Mouse (Mus musculus): ENCODE data around the gene Cgrrf1. TPM values are rescaled to one million over a fixed set of nuclear protein-coding genes. Genes with fewer than 3 reads are reported as not detected.

Cgrrf1 gene
- polyA plus RNA-seq, 1 experiment from 2014 or later: 20.3 TPM

DNA sequence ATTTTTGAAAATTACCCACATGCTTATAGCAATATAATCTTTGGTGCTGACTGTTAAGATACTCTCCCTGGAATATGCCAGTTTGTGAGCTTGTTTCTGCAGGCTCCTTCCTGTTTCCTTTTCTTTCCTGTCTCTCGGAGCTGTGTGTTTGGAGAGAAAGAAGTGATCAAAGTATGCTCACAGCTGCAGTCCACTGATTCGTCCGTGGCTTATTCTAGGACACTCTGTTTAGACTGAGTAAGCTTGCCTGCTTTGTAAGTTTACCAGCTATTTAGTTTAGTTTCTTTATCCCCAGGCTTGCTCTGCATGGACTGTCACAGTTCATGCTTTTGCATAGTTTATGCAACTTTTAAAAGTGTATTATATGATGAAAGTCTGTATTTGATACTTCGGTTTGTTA is 7.4 kb downstream of the Cgrrf1 start:
- Histone ChIP-seq H3K4me2 (ENCODE audit: low read length) (no peak overlapping the region), H3K4me1 (ENCODE audit: control insufficient read depth, insufficient read depth, low read length) (no peaks in the 10 kb centered on the region), H3K27me3 (replicated peaks; ENCODE audit: control insufficient read depth, insufficient read depth, low read length) (no peaks in the 10 kb centered on the region), H3K9ac (ENCODE audit: low read length) (no peak overlapping the region), H3K9me3 (replicated peaks; ENCODE audit: control insufficient read depth, low read length) (no peaks in the 10 kb centered on the region), H3K36me3 (ENCODE audit: control insufficient read depth, insufficient read depth, low read length) (peaks cover 21% of the 10 kb centered on the region), H3K4me3 (ENCODE audit: low read depth, low read length) (no peak overlapping the region), H3K27ac (ENCODE audit: low read depth, low read length) (no peak overlapping the region)
- DNase-seq (ENCODE audit: low spot score) (no peak), ATAC-seq (no peak)
- 71% methylated on average over 4 of the region's 4 CpGs for WGBS

DNA sequence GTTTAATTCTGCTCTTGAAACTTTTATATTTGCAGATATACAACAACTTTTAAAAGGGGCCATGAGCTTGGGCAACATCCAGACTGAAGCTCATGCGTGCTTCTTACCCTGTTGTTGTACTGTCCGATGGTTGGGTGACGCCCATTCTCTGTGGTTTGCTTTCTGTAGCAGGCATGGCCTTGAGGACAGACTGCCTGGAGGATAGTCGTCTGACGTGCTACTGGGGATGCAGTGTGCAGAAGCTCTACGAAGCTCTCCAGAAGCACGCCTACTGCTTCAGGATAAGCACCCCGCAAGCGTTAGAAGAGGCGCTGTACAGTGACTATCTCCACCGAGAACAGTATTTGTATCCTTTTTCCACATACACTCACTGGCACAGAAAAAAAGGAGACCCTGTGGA is 13.8 kb downstream of the Cgrrf1 start:
- no peaks in the 10 kb centered on the region for H3K4me1 ChIP-seq (ENCODE audit: control insufficient read depth, insufficient read depth, low read length)
- ATAC-seq (no peak), DNase-seq (ENCODE audit: low spot score) (no peak)
- no peak overlapping the region for H3K4me3 ChIP-seq (ENCODE audit: low read depth, low read length)
- H3K27ac ChIP-seq (ENCODE audit: low read depth, low read length): no peak overlapping the region
- H3K9me3 ChIP-seq (replicated peaks; ENCODE audit: control insufficient read depth, low read length): no peaks in the 10 kb centered on the region
- H3K9ac ChIP-seq (ENCODE audit: low read length): no peak overlapping the region
- no peak overlapping the region for H3K4me2 ChIP-seq (ENCODE audit: low read length)
- peaks cover 20% of the 10 kb centered on the region for H3K36me3 ChIP-seq (ENCODE audit: control insufficient read depth, insufficient read depth, low read length)
- WGBS: 94% methylated on average over 11 of the region's 11 CpGs
- no peaks in the 10 kb centered on the region for H3K27me3 ChIP-seq (replicated peaks; ENCODE audit: control insufficient read depth, insufficient read depth, low read length)

DNA sequence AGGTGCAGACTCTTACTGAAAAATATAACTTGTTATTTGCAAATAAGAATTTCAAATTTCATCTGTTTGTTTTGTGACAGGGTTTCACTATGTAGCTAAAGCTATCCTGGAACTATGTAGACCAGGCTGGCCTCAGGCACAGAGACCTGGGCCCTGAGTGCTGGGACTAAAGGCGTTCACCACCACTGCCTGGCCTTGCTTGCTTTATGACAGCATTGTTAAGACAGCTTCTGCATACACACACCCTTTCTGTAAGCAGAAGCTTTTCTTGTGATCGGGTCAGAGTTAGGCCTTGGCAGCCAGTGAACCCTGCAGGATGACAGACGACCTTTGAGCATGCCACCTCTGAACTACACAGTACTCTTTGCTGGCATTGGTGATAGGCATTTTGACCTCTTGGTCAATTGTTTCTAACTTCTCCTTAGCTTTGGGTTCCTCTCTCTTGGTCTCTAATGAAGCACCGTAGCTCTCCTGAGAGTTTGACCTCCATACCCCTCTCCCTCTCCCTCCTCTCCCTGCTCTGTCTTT is 16.2 kb downstream of the Cgrrf1 start:
- Histone ChIP-seq H3K27me3 (replicated peaks; ENCODE audit: control insufficient read depth, insufficient read depth, low read length) (no peaks in the 10 kb centered on the region), H3K36me3 (ENCODE audit: control insufficient read depth, insufficient read depth, low read length) (peaks cover 5% of the 10 kb centered on the region; the same call in 1 of the 2 replicates), H3K4me2 (ENCODE audit: low read length) (no peak overlapping the region), H3K4me3 (ENCODE audit: low read depth, low read length) (no peak overlapping the region), H3K9ac (ENCODE audit: low read length) (no peak overlapping the region), H3K4me1 (ENCODE audit: control insufficient read depth, insufficient read depth, low read length) (no peaks in the 10 kb centered on the region), H3K27ac (ENCODE audit: low read depth, low read length) (no peak overlapping the region), H3K9me3 (replicated peaks; ENCODE audit: control insufficient read depth, low read length) (no peaks in the 10 kb centered on the region)
- no peak for ATAC-seq
- WGBS: 87% methylated on average over 4 of the region's 4 CpGs
- DNase-seq (ENCODE audit: low spot score): no peak

DNA sequence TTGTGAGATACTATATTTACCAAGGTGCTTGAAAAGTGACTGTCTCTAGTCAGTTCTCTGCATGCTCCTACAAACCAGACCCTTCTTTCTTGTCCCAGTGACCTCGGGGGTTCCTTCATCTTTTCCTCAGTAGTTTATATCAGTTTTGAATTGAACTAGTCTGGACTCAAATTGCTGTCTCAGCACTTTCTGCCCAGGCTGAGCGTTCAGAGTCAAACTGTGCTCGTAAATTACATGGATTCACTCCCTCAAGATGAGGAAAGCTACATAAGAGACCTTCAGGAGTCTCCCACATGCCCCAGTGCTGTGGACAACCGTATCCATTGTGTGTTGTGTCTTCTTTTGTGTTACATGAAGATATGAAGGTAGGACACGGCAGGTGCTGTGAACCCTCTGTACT is 16.8 kb downstream of the Cgrrf1 start:
- DNase-seq (ENCODE audit: low spot score) (no peak), ATAC-seq (no peak)
- no peaks in the 10 kb centered on the region for H3K27me3 ChIP-seq (replicated peaks; ENCODE audit: control insufficient read depth, insufficient read depth, low read length)
- H3K4me2 ChIP-seq (ENCODE audit: low read length): no peak overlapping the region
- H3K27ac ChIP-seq (ENCODE audit: low read depth, low read length): no peak overlapping the region
- H3K9me3 ChIP-seq (replicated peaks; ENCODE audit: control insufficient read depth, low read length): no peaks in the 10 kb centered on the region
- H3K4me1 ChIP-seq (ENCODE audit: control insufficient read depth, insufficient read depth, low read length): no peaks in the 10 kb centered on the region
- no peak overlapping the region for H3K9ac ChIP-seq (ENCODE audit: low read length)
- H3K36me3 ChIP-seq (ENCODE audit: control insufficient read depth, insufficient read depth, low read length): peaks cover 5% of the 10 kb centered on the region; the same call in 1 of the 2 replicates
- H3K4me3 ChIP-seq (ENCODE audit: low read depth, low read length): no peak overlapping the region
- 89% methylated on average over 5 of the region's 5 CpGs for WGBS

DNA sequence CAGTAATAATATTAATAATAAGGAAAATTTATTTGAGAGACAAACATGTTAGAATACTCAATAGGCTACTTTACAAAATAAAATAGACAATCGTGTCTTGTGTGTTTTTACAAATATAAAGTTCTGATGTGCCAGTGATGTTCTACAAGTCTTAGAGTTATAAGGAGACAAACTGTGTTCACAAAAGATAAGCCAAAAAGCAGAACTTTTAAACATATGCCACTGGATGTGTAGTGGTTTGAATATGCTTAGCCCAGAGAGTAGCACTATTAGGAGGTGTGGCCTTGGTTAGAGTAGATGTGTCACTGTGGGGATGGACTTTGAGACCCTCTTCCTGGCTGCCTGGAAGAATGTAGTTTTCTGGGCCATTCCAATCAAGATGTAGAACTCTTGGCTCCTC is 17.8 kb downstream of the Cgrrf1 start:
- Histone ChIP-seq H3K9me3 (replicated peaks; ENCODE audit: control insufficient read depth, low read length) (no peaks in the 10 kb centered on the region), H3K27me3 (replicated peaks; ENCODE audit: control insufficient read depth, insufficient read depth, low read length) (no peaks in the 10 kb centered on the region), H3K36me3 (ENCODE audit: control insufficient read depth, insufficient read depth, low read length) (peaks cover 5% of the 10 kb centered on the region; the same call in 1 of the 2 replicates), H3K4me3 (ENCODE audit: low read depth, low read length) (no peak overlapping the region), H3K9ac (ENCODE audit: low read length) (no peak overlapping the region), H3K4me1 (ENCODE audit: control insufficient read depth, insufficient read depth, low read length) (no peaks in the 10 kb centered on the region), H3K27ac (ENCODE audit: low read depth, low read length) (no peak overlapping the region), H3K4me2 (ENCODE audit: low read length) (no peak overlapping the region)
- DNase-seq (ENCODE audit: low spot score) (no peak), ATAC-seq (no peak)
- WGBS: 87% methylated on average over 1 of the region's 1 CpGs

DNA sequence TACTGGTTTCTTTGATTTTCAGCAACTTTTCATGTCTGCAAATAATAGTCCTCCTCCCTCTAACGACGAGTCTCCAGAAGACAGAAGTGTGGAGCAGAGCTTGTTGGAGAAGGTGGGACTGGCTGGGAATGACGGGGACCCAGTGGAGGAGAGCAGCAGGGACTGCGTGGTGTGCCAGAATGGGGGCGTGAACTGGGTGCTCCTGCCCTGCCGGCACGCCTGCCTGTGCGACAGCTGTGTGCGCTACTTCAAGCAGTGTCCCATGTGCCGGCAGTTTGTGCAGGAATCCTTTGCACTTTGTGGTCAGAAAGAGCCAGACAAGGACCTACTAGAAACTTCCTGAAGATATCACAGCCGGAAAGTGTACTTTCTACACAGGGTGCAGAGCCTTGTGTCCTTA is 21.8 kb downstream of the Cgrrf1 start:
- Histone ChIP-seq H3K9me3 (replicated peaks; ENCODE audit: control insufficient read depth, low read length) (no peaks in the 10 kb centered on the region), H3K27ac (ENCODE audit: low read depth, low read length) (no peak overlapping the region), H3K4me2 (ENCODE audit: low read length) (no peak overlapping the region), H3K27me3 (replicated peaks; ENCODE audit: control insufficient read depth, insufficient read depth, low read length) (no peaks in the 10 kb centered on the region), H3K9ac (ENCODE audit: low read length) (no peak overlapping the region), H3K4me3 (ENCODE audit: low read depth, low read length) (no peak overlapping the region), H3K4me1 (ENCODE audit: control insufficient read depth, insufficient read depth, low read length) (no peaks in the 10 kb centered on the region), H3K36me3 (ENCODE audit: control insufficient read depth, insufficient read depth, low read length) (no peaks in the 10 kb centered on the region)
- ATAC-seq (no peak), DNase-seq (ENCODE audit: low spot score) (no peak)
- WGBS: 82% methylated on average over 11 of the region's 11 CpGs

DNA sequence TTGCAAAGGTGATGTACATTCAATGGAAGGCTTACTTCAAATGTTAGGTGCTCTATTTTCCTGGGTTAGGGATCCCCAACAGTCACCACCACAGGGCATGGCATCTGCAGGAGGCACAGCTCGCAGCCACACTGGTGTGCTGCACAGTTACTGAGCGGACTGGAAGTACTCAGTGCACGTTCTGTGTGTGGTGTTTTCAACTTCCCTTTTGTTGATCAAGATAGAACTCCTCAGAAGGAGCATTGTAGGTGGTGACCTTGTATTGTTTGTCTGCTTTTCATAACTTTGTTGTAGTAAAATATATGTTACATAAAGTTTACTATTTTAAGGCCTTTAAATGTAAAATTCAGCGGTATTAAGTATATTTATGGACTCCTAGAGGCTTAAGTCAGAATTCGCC is 31.0 kb downstream of the Cgrrf1 start:
- no peak overlapping the region for H3K4me3 ChIP-seq (ENCODE audit: low read depth, low read length)
- WGBS: 89% methylated on average over 5 of the region's 5 CpGs
- H3K4me2 ChIP-seq (ENCODE audit: low read length): no peak overlapping the region
- H3K27me3 ChIP-seq (replicated peaks; ENCODE audit: control insufficient read depth, insufficient read depth, low read length): no peaks in the 10 kb centered on the region
- ATAC-seq (no peak), DNase-seq (ENCODE audit: low spot score) (no peak)
- no peaks in the 10 kb centered on the region for H3K9me3 ChIP-seq (replicated peaks; ENCODE audit: control insufficient read depth, low read length)
- H3K4me1 ChIP-seq (ENCODE audit: control insufficient read depth, insufficient read depth, low read length): no peaks in the 10 kb centered on the region
- H3K36me3 ChIP-seq (ENCODE audit: control insufficient read depth, insufficient read depth, low read length): no peaks in the 10 kb centered on the region
- no peak overlapping the region for H3K9ac ChIP-seq (ENCODE audit: low read length)
- H3K27ac ChIP-seq (ENCODE audit: low read depth, low read length): no peak overlapping the region

DNA sequence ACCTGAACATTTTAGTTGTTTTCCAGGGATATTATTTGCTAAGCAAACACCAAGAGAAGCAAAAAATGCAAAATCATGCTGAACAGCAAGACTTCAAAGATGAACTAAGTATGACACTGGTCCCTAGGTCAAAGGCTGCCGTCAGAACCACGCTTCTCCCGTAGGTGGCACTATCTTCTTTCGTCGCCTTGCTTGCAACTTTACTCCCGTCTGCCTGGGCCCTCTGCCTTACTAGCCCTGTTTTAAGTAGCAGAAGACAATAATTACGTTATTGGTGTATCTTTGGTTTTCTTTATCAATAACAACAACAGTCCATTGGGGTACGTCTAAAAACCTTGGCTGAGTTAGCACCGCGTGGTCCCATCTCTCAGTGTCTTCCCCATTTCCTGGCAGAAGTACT is 49.0 kb downstream of the Cgrrf1 start:
- Histone ChIP-seq H3K9ac (ENCODE audit: low read length) (no peak overlapping the region), H3K4me2 (ENCODE audit: low read length) (peak overlapping the region; percentile 97), H3K27me3 (replicated peaks; ENCODE audit: control insufficient read depth, insufficient read depth, low read length) (no peaks in the 10 kb centered on the region), H3K9me3 (replicated peaks; ENCODE audit: control insufficient read depth, low read length) (no peaks in the 10 kb centered on the region), H3K27ac (ENCODE audit: low read depth, low read length) (no peak overlapping the region), H3K36me3 (ENCODE audit: control insufficient read depth, insufficient read depth, low read length) (no peaks in the 10 kb centered on the region), H3K4me1 (ENCODE audit: control insufficient read depth, insufficient read depth, low read length) (peaks cover 9% of the 10 kb centered on the region), H3K4me3 (ENCODE audit: low read depth, low read length) (no peak overlapping the region)
- ATAC-seq: no peak
- WGBS: 6% methylated on average over 10 of the region's 10 CpGs
- peak; percentile 72 for DNase-seq (ENCODE audit: low spot score)

DNA sequence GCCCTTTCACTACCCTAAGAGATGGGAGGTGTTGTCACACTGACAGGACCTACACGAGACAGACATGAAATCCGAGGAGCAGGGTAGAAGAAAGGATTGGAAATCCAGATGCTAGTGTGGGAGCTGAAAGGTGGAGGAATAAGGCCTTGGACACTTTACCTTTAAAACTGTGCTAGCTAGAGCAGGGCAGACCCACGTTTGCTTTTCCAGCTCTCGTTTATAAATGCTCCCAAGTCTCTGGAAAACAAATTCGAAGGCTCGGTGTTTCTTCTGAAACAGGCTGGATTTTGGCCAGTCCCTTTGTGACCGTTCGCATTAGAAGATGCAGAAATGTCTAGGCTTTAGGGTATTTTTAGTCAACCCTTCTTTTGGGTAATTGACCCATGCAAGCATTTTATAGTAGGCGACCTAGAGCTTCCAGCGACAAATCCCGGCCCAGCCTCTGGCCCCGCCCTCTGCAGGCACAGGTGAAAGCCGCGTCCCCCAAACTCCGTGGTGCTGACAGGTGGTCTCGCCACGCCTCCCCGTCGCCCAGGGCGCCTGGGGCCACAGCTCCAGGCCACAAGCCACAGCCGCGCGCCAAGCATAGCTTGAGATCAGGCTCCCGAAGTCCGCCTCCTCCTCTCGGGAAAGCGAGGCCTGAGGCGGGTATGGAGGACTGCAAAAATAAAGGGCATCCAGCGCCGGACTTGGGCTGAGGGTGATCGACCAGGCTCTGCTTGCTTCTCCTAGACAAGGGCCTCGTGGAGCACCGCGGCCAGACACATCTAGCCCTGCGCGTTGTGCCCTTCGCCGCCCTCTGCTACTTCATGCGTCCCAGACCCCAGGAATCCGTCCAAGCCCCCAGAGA is 49.9 kb downstream of the Cgrrf1 start:
- H3K36me3 ChIP-seq (ENCODE audit: control insufficient read depth, insufficient read depth, low read length): no peaks in the 10 kb centered on the region
- WGBS: 3% methylated on average over 40 of the region's 40 CpGs
- peaks cover 10% of the 10 kb centered on the region for H3K4me1 ChIP-seq (ENCODE audit: control insufficient read depth, insufficient read depth, low read length)
- 0 out of 2 replicates have a peak, but pooled peaks have one; percentile 0 for ATAC-seq
- no peaks in the 10 kb centered on the region for H3K9me3 ChIP-seq (replicated peaks; ENCODE audit: control insufficient read depth, low read length)
- H3K27me3 ChIP-seq (replicated peaks; ENCODE audit: control insufficient read depth, insufficient read depth, low read length): no peaks in the 10 kb centered on the region
- peak overlapping the region; percentile 60 for H3K4me3 ChIP-seq (ENCODE audit: low read depth, low read length)
- H3K9ac ChIP-seq (ENCODE audit: low read length): peak overlapping the region; percentile 70
- peak; percentile 45 for DNase-seq (ENCODE audit: low spot score)
- H3K27ac ChIP-seq (ENCODE audit: low read depth, low read length): peak overlapping the region; percentile 14; the same call in 1 of the 2 replicates
- peak overlapping the region; percentile 97 for H3K4me2 ChIP-seq (ENCODE audit: low read length)

All from forebrain, embryonic 14.5 days (tissue).